Mouse (Mus musculus) urinary bladder, postnatal 10 days (tissue): ENCODE data around the gene Rapgef5.
A peak's percentile ranks its signal among the peaks of the same experiment; 100 is the strongest.

Experiments
- DNase-seq: peaks from one replicate; pipeline ENCODE4 v3.0.0; 2022; ENCODE audit warnings: low spot score

The Rapgef5 gene

GRCm38 (mm10) chr12:117531106-117531505 is 14.8 kb downstream of the Rapgef5 start:
- DNase-seq = no peak

GRCm38 (mm10) chr12:117533176-117534086 is 17.2 kb downstream of the Rapgef5 start:
- DNase-seq = no peak

DNA sequence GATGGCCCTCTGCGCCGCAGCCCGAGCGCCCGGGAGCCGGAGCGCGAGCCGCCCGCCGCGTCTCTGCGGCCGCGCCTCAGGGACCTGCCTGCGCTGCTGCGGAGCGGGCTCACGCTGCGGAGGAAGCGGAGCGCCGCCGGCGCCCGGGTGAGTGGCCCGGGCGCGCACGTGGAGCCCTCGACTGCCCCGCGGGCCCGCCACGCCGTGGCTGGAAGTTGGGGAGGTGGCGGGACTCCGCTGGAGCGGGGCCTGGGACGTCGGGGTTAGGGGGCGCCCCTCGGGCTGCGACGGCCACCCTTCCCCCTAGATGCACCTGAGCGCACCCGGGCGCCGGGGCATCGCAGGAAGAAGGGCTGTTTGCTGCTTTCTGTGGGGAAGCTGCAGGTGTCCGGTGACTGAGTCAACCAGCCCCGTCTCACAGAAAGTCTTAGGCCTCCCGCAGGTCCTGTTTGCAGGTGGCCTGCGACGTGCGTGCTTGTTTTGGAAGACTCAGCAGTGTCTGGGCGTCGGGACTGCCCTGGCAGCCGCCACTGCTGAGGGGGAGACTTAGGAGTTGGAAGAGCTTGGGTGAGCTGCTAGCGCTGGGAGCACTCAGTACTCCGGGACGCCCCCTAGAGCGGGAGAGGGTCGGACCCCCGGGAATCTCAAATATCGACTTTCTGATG is 17.9 kb downstream of the Rapgef5 start:
- no peak for DNase-seq

GRCm38 (mm10) chr12:117540352-117540751 is 24.1 kb downstream of the Rapgef5 start:
- DNase-seq = no peak

GRCm38 (mm10) chr12:117545277-117545676 is 29.0 kb downstream of the Rapgef5 start:
- DNase-seq = no peak

- no peak for DNase-seq
These were observed 37.1 kb downstream of the Rapgef5 start for GRCm38 (mm10) chr12:117553353-117553752.

GRCm38 (mm10) chr12:117554612-117555063 is 38.4 kb downstream of the Rapgef5 start:
- DNase-seq = no peak

GRCm38 (mm10) chr12:117560450-117560849 is 44.2 kb downstream of the Rapgef5 start:
- DNase-seq = no peak

- no peak for DNase-seq
These were observed 45.3 kb downstream of the Rapgef5 start for GRCm38 (mm10) chr12:117561411-117562059.

GRCm38 (mm10) chr12:117562085-117562484 is 45.8 kb downstream of the Rapgef5 start:
- no peak for DNase-seq

DNA sequence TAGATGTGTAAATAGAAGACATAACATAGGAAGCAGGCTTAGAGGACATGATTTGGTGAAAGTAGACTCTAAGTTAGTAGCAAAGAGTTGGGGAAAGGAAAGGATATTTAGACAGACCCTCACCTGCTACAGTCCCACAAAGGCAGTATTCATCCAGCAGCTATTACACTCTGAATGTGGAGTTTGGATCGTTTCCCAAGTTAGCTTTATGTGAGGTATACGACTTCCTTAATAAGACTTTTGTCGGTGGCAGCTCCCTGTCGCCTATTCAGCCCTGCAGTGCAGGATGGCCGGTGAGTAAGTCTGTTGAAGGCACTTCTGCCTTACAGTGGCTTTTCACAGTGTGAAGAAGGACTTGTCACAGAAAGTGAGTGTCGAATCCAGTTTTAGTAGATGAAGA is 47.6 kb downstream of the Rapgef5 start:
- DNase-seq = no peak

DNA sequence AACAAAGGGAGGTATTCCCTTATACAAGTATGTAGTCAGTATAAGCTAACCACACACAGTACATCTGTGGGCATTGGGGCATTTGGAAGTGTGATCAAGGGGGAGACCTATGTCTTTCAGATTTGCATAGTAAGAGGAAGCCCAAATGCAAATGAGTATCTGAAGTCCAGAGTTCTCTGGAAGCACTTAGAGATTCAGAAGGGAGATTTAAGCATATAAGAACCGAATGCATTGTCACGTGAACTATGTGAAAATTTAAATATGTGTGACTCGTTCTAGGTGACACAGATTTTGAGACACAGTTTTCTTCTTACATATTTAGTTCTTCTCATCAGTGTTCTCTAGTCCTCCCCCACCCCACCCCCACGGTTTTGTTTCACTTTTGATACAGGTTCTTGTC is 50.0 kb downstream of the Rapgef5 start:
- DNase-seq = no peak

- no peak for DNase-seq
These were observed 53.4 kb downstream of the Rapgef5 start for GRCm38 (mm10) chr12:117569671-117570070.

GRCm38 (mm10) chr12:117584256-117584655 is 68.0 kb downstream of the Rapgef5 start:
- no peak for DNase-seq

DNA sequence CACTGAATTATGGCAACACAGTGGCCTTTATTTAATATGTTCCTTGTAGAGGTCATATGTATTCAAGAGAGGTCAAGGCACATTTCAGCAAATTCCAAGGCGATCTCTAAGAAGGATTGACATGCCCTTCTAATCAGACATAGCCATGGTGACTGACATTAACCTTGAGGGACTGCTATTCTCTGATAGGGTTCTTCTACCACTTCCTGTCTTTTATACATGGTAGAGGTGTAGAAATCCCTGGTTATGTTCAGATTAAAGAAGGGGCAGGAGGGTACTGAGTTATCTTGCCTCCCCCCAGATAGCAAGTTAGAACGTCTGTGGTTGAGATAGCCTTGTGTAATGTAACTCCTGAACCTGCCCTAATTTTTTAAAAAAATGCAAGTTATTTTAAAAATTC is 69.1 kb downstream of the Rapgef5 start:
- DNase-seq = no peak

DNA sequence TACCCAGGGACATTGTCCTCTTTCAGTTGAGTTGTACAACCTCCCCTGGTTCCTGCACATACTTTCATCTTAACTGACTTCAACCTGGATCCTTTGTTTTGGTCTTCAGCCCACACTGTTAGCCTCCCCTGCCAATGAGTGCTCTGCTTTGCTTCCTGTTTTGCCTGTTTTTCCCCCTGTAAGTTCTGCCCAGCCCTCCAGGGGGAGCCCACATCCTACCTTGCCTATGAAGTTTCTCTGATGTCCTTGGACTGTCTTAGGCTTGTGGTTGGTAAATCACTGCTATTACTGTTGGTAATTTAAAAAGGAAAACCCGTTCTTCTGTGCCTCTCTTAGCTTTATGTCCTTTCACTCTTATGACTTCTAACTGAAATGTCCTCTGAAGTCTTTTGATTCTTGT is 69.8 kb downstream of the Rapgef5 start:
- peak; percentile 23 for DNase-seq

GRCm38 (mm10) chr12:117589186-117589585 is 72.9 kb downstream of the Rapgef5 start:
- no peak for DNase-seq

DNA sequence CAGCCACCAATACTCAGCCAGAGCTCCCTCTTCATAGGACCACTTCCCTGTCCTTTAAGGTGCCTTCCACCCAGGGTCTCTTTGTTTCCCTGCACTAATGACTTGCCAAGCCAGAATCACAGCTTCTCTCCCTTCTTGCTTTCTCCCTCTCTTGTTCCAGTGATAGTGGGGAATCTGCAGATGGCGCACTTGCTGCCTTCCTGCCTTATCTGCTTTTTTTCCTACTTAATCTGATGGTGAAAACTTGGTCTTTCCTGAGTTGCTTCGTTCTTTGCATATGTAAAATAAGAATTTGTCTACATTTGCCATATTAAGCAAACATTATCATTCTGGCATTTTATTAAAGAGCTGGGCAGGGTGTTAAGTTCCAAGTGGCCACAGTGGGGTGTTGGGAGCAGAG is 75.7 kb downstream of the Rapgef5 start:
- DNase-seq = no peak

GRCm38 (mm10) chr12:117592583-117592982 is 76.3 kb downstream of the Rapgef5 start:
- DNase-seq = no peak

DNA sequence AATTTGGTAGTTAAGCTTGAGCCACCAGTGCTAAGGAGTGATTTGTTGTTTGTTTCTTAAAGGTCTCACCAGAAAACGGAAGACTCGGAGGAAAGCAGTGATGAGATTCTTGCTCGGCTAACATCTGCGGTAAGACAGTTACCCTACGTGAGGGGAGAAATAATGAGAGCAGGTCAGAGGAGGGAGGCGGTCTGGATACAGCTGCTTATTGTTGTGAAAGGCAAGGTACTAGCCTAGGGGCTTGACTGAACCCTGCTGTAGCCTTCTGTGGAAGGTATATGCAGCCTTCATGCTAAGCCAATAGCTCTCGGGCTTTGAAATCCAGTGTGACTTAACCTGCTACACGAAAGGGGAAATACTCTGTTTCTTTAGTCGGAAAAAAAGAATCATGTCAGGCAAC is 78.9 kb downstream of the Rapgef5 start:
- no peak for DNase-seq

- no peak for DNase-seq
These were observed 81.9 kb downstream of the Rapgef5 start for GRCm38 (mm10) chr12:117598190-117598589.

- DNase-seq = no peak
These were observed 89.7 kb downstream of the Rapgef5 start for GRCm38 (mm10) chr12:117605966-117606365.

- no peak for DNase-seq
These were observed 96.4 kb downstream of the Rapgef5 start for GRCm38 (mm10) chr12:117612715-117613114.
